ENCODE assay signal across 20 mouse cellular contexts in genomic region chr8:80843744-80844434, GRCm38 (mm10). TPM values are rescaled to one million over a fixed set of nuclear protein-coding genes. Genes with fewer than 3 reads are reported as not detected.
A peak's percentile ranks its signal among the peaks of the same experiment; 100 is the strongest.
DNase-seq lines count a peak whose midpoint lies in the region; ATAC-seq lines count a peak whose summit lies in the region.
"Had no signal": no experiment of that assay in that cellular context is flagged by ENCODE, and none has a peak within 500 bp of the region (broad histone marks: within the 10 kb centered on the region; RNA-seq: fewer than 3 reads in every experiment).

No protein-coding gene starts in this region.

- intact Hi-C loops in heart, postnatal 10 days (cut with DNase I): loop anchor here (5.0 kb wide), 1 partner anchor 33 kb away; no protein-coding TSS in a partner anchor

- H3K27ac ChIP-seq in heart, embryonic 13.5 days (replicated peaks): peak overlapping the region; percentile 93
- H3K27ac ChIP-seq in lung, embryonic 15.5 days: 0 out of 2 replicates have a peak overlapping the region, but pooled peaks have one; percentile 37
- peak overlapping the region; percentile 26; the same call in 1 of the 2 replicates for H3K27ac ChIP-seq in stomach, embryonic 16.5 days (ENCODE audit: low read length)
- H3K27ac ChIP-seq: hindbrain, embryonic 10.5 days; kidney, postnatal 0 days; midbrain, embryonic 15.5 days had no signal

- H3K36me3 ChIP-seq in heart, embryonic 13.5 days: peaks cover 9% of the 10 kb centered on the region
- H3K36me3 ChIP-seq in lung, embryonic 15.5 days: no peaks in the 10 kb centered on the region
- H3K36me3 ChIP-seq in stomach, embryonic 16.5 days (ENCODE audit: control insufficient read depth, insufficient read depth, low read length): no peaks in the 10 kb centered on the region
- H3K36me3 ChIP-seq: hindbrain, embryonic 10.5 days; midbrain, embryonic 15.5 days had no signal

- peak; percentile 32 for DNase-seq in adrenal gland, adult 2 months
- no peak for DNase-seq in adrenal gland, postnatal 10 days
- DNase-seq in heart, postnatal 10 days: no peak
- DNase-seq in lung, postnatal 10 days: no peak
- DNase-seq in layer of hippocampus, postnatal 36 days: no peak
- DNase-seq: cerebellum, postnatal 25 days; gastrocnemius, postnatal 10 days; lung, adult 2 months; right cerebral cortex, postnatal 4 days; thymus, adult 18-20 months had no signal

- peak overlapping the region; percentile 8; the same call in 1 of the 2 replicates for H3K4me2 ChIP-seq in heart, embryonic 13.5 days
- no peak overlapping the region for H3K4me2 ChIP-seq in lung, embryonic 15.5 days
- no peak overlapping the region for H3K4me2 ChIP-seq in stomach, embryonic 16.5 days (ENCODE audit: low read depth, low read length)
- H3K4me2 ChIP-seq: midbrain, embryonic 15.5 days had no signal

- H3K4me1 ChIP-seq in heart, embryonic 13.5 days: peaks cover 91% of the 10 kb centered on the region
- H3K4me1 ChIP-seq in lung, embryonic 15.5 days: peaks cover 32% of the 10 kb centered on the region
- H3K4me1 ChIP-seq in stomach, embryonic 16.5 days (ENCODE audit: control insufficient read depth, insufficient read depth, low read length): peaks cover 14% of the 10 kb centered on the region; the same call in 1 of the 2 replicates
- H3K4me1 ChIP-seq: midbrain, embryonic 15.5 days had no signal

- peak overlapping the region; percentile 55 for H3K9ac ChIP-seq in heart, embryonic 13.5 days
- no peak overlapping the region for H3K9ac ChIP-seq in lung, embryonic 15.5 days
- no peak overlapping the region for H3K9ac ChIP-seq in stomach, embryonic 16.5 days (ENCODE audit: low read length)
- H3K9ac ChIP-seq: midbrain, embryonic 15.5 days had no signal

- 45% methylated on average over 9 of the region's 9 CpGs for WGBS in heart, embryonic 13.5 days
- WGBS in lung, embryonic 15.5 days: 66% methylated on average over 9 of the region's 9 CpGs
- WGBS in stomach, embryonic 16.5 days: 70% methylated on average over 9 of the region's 9 CpGs

- H3K9me3 ChIP-seq in heart, embryonic 13.5 days: no peaks in the 10 kb centered on the region
- no peaks in the 10 kb centered on the region for H3K9me3 ChIP-seq in lung, embryonic 15.5 days
- H3K9me3 ChIP-seq in stomach, embryonic 16.5 days (replicated peaks; ENCODE audit: control insufficient read depth, low read length): no peaks in the 10 kb centered on the region
- H3K9me3 ChIP-seq: G1E; hindbrain, embryonic 10.5 days; megakaryocyte, embryonic 14.5 days; midbrain, embryonic 15.5 days had no signal

- ATAC-seq in heart, embryonic 13.5 days (ENCODE audit: extremely low read depth, insufficient number of reproducible peaks, low FRiP score, low TSS enrichment): no peak
- no peak for ATAC-seq in lung, embryonic 15.5 days (ENCODE audit: borderline replicate concordance, extremely low read depth, low FRiP score, low TSS enrichment)
- no peak for ATAC-seq in stomach, embryonic 16.5 days (ENCODE audit: insufficient read depth, low FRiP score)
- ATAC-seq: CD4-positive, CD25-positive, alpha-beta regulatory T cell, adult 4 months; inflammation-experienced regulatory T-cells, adult 6 months; midbrain, embryonic 15.5 days had no signal

- H3K4me3 ChIP-seq in heart, embryonic 13.5 days: no peak overlapping the region
- no peak overlapping the region for H3K4me3 ChIP-seq in lung, embryonic 15.5 days
- H3K4me3 ChIP-seq in stomach, embryonic 16.5 days (replicated peaks; ENCODE audit: low read length): no peak overlapping the region
- H3K4me3 ChIP-seq: hindbrain, embryonic 10.5 days; megakaryocyte, embryonic 14.5 days; midbrain, embryonic 15.5 days had no signal

- no peaks in the 10 kb centered on the region for H3K27me3 ChIP-seq in heart, embryonic 13.5 days (replicated peaks)
- H3K27me3 ChIP-seq in lung, embryonic 15.5 days: no peaks in the 10 kb centered on the region
- no peaks in the 10 kb centered on the region for H3K27me3 ChIP-seq in stomach, embryonic 16.5 days (ENCODE audit: control insufficient read depth, insufficient read depth, low read length)
- H3K27me3 ChIP-seq: midbrain, embryonic 15.5 days had no signal

RNA-seq across cellular contexts. Expression of gene Gab1, which starts 36.4 kb away (rescaled TPM):
- 10 to 100 TPM; 15.1 to 16.2 TPM for total RNA-seq in adrenal gland, adult 2 months (2021)
- polyA plus RNA-seq in adrenal gland, adult 2 months (2012; rRNA removed): 11.9 and 13.1 TPM in 2 replicates
- 10 to 100 TPM; 18.4 to 24.3 TPM for total RNA-seq in adrenal gland, postnatal 10 days (2021)
- polyA plus RNA-seq in heart, embryonic 13.5 days (2015; fragmentation: Nextera tagmentation; extraction: Ambion mirVana): 26.6 and 28.8 TPM in 2 replicates
- 10 to 100 TPM; 41.2 to 51.1 TPM for total RNA-seq in heart, postnatal 10 days (2021)
- 20.2 and 22.2 TPM in 2 replicates for polyA plus RNA-seq in lung, embryonic 15.5 days (2015; fragmentation: Nextera tagmentation; extraction: Ambion mirVana)
- polyA plus RNA-seq in stomach, embryonic 16.5 days (2015; fragmentation: Nextera tagmentation; extraction: Ambion mirVana): 13.6 and 14.6 TPM in 2 replicates
- total RNA-seq in layer of hippocampus, postnatal 36 days (2021): 10 to 100 TPM; 17.7 to 18.5 TPM
- polyA plus RNA-seq: CD4-positive, CD25-positive, alpha-beta regulatory T cell, adult 4 months; inflammation-experienced regulatory T-cells, adult 6 months had no signal

Comparison
In these comparisons a context has a peak if more than half of its experiments do, and no peak if none do; other contexts are left out.
1. H3K27ac ChIP-seq: peak in every context shown above with its lines; median percentile 93 in heart, embryonic 13.5 days; 37 in lung, embryonic 15.5 days; 26 in stomach, embryonic 16.5 days.